Mouse (Mus musculus) urinary bladder, postnatal 25 days (tissue): ENCODE measurements around the gene Pank1.

ENCODE experiments used
- DNase-seq: peaks from one replicate; pipeline ENCODE4 v3.0.0; 2022; ENCODE audit warnings: low spot score

Gene Pank1

DNA sequence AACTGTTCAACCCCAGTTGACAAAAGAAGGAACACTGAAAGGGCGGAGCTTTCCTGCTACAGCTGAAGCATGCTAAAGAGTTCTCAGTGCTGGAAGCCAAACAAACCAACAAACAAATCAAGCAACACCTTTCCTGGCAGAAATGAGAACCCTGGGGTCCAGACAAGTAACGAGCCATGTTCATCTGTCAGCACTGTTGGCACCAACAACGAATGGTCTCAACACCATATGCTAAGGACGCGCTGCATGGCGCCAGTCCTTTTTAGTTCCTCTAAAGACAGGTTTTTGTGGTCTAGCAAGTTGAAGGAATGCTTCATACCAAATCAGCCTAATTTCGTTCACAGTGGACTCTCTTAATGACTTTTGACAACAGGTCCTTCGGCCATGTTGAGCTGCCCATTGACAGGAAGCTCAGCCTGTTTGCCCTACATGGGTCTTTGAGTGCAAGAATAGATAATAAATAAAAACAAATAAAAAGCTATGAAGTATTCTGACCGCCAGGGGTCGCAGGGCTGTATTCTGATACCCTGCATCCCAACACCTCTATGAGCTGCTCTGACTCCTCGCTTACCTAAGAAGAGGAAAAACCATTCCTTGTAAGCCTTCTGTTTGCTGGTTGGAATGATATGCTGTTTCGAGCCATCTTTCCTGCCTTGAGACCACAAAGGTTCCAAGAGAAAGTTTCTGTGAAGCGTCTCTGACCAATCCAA is 53.2 kb downstream of the Pank1 start:
- peak; percentile 29 for DNase-seq

DNA sequence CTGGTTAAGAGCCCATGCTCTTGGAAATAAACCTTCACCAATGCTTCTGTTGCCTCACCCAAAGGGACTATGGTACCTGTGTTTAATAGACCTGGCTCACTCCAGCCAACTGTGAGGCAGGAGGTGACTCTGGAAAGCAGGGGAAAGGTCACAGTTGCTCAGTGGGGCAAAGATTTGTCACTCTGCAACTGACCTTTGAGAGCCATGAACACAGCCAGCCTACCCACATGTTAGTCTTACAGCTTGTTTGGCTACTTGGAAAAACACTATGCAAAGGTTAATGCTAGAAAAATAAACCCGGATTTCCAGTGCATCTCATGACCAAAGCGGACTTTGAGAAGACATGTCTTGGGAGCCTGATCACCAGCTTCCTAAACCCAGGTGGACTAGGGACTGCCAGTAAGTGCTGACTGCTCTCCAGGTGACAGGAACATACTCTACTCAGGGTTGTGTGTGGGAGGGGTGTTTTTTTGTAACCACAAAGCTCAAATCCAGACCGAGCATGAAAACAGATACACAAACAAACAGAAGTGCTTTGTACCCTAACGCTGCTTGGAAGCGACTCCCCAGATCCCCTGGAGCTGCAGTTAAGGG is 59.6 kb downstream of the Pank1 start:
- DNase-seq, result no peak

DNA sequence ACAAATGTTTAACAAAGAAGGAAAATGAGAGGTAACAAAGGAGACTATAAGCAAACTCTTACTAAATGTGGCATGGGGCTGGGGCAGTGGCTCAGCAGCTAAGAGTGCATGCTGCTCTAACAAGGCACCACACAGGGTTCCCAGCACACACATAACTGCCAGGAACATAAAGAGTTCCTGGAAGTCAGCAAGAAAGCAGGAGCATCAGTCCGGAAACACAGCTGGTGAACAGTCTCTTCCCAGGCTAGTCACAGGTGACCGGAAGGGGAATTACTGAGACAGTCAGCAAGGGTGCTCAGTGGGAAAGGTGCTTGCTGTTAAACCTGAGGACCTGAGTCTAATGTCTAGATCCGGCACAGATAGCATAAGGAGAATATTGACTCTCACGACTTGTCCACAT is 63.9 kb downstream of the Pank1 start:
- DNase-seq, result no peak

DNA sequence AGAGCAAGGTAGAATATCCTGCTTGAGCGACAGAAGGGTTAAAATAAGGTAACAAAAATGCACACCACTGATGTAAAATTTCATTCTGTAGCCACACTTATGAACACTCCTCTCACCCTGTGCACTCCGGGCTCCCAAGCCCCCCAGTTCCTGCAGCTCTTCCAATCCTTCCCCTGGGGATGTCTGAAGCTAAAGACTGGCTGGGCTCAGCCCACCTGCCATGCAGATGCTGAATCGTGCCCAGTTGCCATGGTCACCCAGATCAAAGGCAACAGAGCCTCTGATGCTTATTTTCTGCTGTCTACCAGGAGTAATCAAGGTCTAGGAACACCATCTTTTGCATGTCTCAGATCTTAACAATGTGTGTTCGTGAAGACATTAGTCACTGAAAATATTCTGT is 64.6 kb downstream of the Pank1 start:
- no peak for DNase-seq

DNA sequence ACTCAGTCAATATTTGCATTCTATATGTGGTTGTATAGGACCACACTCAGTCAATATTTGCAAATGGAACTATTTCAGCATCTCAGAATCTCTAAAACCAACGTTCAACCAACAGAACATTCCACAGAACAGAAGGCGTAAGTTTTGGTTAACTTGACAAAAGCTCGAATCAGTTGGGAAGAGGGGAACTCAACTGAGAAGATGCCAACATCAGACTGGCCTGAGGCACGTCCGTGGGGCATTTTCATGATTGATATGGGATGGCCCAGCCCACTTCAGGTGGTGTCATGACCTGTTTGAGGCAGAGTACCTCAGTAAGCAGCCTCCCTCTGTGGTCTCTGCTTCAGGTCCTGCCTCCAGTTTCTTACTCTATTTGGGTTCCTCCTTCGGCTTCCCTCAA is 65.3 kb downstream of the Pank1 start:
- DNase-seq, result no peak

DNA sequence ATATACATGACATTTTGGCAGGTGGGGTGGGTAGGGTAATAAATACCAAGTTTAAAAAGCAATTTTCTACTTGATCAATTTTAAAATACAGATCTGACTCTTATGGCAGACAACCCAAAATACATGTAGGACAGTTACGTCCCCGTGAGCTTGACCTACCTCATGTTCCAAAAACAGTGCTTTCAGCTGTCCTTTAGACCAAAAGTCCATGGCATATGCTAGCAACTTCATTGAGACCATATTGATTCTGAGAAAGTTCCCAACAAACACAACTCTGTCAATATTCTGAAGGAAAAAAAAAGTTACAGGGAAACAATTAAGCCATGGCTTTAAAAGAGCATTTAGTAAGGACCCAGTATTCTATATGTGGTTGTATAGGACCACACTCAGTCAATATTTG is 65.7 kb downstream of the Pank1 start:
- no peak for DNase-seq

DNA sequence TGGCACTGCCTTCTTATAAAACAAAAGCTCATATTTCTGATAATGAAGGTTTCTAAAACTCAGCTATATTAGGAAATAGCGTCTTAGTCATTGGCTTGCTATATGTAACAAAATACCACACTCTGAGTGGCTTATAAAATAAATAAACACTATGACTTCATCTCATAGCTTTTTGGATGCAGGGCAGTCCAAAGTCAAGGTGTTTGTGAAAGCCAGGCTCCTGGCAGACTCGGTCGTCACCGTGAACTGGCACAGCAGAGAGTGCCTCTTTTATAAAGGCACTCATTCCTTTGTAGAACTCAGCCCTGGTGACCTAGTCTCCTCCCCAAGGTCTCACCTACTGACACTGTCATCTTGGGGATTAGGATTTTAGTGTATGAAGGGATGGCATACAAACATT is 66.5 kb downstream of the Pank1 start:
- no peak for DNase-seq

DNA sequence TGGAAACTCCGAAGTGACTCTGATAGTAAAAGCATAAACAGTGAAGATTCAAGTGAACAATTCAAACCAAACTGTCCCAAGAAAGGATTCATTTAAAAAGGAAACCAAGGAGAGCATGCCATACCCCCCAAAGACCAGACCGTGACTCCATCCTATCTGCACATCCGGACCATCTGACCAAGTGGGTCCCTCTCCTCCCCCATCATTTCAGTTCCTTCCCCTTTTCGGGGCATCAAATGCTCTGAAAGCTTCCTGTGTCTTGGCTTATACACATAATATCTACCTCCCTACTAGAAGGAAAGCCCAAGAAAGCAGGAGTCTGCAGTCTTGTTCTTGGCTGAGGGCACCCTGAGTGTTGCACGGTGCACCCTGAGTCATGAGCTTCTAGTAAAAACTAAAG is 72.1 kb downstream of the Pank1 start:
- no peak for DNase-seq

DNA sequence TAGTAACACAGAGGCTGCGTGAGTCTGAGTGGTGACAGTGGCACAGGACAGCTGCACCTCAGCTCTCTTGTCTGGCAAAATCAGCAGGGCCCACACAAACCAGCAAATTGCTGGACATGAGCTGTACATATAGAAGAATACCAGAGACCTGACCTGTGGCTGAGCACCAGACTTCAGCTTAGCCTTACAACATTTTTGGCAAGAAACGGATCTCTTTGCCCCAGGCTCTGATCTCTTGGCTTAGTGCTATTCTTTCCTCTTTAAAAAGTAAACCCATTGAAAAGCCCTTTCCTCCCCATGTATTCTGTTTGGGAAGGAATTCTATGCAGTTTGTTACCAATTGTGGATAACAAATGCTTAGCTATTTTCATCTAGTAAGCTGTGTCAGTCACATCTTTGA is 74.2 kb downstream of the Pank1 start:
- DNase-seq, result no peak

DNA sequence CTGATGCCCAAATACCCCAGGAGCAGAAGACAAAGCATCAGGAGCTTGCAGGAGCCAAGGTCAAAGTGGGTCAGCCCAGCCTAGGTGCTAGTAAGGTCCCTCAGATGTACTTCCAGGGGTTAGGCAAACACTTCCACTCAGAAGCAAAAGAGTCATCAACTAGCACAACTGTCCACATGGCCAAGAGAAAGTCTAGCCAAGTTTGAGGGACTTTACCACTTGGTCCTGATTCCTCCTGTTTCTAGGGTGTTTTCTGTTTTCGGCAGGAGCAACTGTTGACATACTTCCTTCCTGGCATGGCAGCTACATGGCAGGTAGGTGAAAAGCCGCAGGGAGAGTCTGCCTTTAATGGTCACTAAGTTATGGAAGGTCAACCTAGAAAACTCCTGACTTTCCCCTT is 74.7 kb downstream of the Pank1 start:
- DNase-seq, result no peak

DNA sequence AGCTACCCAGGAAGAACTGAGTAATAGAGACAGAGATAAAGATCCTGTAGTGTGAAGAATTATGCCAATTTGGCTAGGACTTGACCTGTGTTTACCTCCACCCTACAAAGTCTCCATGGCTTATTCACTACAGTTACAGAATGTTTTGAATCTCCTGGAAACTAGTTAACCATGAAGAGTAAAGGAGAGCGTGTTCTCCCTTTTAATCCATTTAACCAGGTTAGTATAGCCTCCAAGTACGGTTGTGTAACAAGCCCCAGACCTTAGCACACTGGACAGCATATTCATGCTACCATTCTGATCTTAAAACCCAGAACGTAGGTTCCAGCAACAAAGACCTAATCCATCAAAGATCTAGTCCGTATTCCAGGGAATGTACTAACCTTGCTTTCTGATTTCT is 75.9 kb downstream of the Pank1 start:
- DNase-seq, result no peak

DNA sequence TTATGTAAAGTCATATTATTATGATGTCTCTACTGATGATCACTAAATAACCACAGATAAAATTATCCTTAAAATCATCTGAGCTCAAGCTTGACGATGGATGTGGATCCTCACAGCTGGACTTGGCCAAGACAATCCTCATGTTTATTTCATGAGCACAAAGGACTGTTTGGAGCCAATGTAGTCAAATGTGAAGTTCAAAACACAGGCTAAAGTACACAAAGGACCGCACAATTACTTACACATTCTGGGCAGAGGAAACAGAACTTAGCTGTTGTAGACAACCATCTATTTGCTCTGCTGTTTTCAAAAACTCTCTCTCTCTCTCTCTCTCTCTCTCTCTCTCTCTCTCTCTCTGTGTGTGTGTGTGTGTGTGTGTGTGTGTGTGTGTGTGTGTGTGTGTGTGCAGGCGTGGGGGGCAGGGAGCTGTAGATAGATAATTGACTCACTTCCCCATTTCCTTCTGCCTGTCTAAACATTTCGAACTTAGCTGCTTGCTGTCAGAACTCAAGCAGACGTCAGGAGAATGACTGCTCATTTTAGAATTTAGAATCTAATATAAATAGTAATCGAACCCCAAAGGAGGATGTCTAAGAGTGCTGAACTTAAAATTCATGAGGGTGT is 79.5 kb downstream of the Pank1 start:
- no peak for DNase-seq

DNA sequence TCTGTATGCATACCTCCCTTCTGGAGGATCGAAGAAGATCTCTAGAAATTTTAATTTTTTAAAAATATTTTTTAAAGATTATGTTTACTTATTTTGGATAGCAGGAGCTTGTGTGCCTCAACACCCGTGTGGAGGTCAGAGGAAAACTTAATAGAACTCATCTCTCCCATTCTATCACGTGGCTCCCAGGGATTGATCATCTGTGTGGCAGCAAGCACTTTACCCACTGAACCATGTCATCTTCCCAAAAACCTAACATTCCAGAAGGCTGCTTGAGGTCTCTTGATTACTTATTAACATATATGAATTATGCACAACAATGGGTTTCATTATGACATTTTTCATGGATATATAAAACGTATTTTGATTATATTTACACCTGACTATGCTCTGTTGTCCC is 82.9 kb downstream of the Pank1 start:
- DNase-seq, result no peak

DNA sequence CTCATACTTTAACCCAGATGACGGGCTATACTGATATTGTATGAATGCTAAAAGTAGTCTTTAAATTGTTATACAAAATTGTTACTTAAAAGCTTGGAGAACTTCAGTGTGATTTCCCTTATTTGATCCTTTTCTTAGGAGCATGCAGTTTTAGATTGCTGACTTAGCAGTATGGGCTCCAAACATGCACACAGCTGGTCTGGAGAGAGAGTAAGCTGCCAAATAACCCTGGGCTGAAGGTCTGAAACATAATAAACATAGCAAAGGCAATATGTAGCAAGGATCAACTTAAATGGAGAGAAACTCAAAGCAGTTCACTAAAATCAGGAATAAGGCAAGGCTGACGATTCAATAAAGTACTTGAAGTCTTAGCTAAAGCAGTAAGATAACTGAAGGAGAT is 96.8 kb downstream of the Pank1 start:
- no peak for DNase-seq

DNA sequence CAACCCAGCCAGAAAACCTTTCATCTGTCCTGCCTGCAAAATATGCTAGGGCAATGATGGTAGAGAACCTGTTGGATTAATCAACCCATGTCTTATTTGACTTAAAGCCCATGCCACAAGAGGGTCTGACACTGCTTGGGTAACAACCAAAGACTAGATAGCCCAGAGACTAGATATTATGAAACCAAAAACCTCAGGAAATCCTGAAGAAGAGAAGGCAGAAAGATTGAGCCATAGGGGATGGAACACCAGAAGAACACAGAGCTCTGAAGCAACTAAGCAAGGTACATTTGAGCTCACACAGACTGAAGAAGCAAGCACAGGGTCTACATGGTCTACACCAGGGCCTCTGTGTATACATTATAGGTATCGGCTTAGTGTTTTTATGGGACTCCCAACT is 100.3 kb downstream of the Pank1 start:
- DNase-seq, result no peak

DNA sequence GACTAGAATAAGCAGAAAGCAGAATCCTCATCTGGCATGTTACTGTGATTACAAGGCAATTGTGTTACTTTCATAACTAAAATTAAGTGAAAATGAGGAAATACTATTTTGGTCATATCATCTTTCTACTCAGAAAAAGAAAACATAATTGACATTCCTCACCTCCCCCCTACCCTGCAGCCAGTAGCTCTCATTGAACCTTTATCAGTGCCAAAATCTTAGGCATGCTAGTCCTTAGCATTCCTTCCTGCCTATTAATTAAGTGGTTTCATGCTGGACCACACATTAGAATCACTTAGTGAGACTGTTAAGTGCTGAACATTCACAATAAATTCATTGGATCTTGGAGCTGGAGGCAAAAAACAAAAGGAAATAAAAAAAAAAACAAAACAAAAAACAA is 101.2 kb downstream of the Pank1 start:
- DNase-seq, result no peak

DNA sequence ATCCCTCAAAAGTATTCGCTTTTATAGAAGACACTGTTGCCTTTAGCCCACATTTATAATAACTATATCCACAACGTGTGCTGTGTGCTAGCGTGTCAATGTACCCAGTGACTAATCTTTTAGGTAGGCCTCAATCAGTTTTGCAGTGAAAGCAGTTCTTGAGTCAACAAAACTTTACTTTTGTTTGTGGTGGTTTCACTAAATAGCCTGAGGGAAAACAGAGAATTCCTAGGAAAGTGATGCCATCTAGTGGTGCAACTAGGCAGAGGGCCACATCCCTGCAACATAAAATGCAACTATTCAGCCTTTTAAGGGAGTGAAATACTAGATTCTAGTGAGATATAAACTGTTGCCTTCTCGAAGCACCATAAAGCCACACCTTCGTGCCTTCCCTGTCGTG is 106.5 kb downstream of the Pank1 start:
- DNase-seq, result peak; percentile 41

DNA sequence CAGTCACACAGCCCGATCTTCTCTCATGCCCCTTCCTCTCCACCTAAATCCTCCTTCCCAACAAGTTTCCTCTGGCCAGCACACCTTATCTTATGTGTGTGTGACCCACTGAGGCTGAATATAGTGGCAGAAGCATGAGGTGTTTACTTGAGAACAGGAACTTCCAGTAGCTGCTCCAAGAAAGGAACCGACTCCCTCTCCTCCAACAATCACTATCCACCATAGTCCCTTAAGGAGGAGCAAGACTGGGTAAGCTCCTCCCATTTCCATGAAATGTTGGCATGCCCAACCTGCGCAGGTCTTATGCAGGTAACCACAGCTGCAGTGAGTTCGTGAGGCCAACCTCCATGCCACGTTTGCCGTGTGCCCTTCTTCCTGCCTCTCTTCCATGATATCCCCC is 108.5 kb downstream of the Pank1 start:
- DNase-seq, result no peak

DNA sequence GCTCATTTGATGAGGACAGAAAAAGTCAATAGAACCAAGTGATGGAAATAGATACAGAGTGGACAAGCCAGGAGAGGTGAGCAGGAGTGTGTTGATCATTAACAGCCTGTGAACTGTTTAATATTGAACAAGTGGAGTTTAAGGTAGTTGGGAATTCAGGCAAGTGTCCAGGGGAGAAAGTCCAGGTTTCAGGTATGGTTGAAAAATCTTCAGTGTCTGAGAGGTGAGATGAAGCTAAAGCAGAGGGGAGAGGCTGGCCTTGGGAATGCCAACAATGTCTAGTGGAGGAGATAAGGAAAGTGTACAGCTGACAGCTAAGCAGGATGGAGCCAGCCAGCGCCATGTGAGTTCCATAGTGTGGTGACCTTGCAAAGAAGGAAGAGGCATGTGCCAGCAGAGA is 120.5 kb downstream of the Pank1 start:
- DNase-seq, result no peak
